In the genomic region with DNA sequence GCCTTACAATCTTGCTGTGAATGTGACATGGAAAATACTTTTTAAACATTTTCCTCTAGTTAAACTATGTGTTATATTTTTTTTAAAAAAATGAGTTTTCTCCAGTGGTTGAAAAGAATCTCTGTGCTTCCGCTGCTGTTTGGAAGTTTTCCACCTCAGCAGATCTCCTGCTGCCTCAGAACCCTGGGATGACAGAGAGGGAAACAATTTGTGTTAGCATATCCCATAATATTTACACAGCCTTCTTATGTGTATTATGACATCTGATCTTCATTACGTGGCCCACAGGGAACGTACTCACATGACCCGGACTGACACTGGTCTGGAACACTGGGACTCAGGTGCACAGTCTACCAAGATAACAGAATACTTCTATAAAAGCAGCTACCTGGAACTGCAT, we compare ENCODE assay signal across 26 mouse cellular contexts.
DNase-seq lines count a peak whose midpoint lies in the region; ATAC-seq lines count a peak whose summit lies in the region.
"Had no signal": no experiment of that assay in that cellular context is flagged by ENCODE, and none has a peak within 500 bp of the region (broad histone marks: within the 10 kb centered on the region; RNA-seq: fewer than 3 reads in every experiment).

No protein-coding gene starts in this region.

- no peaks in the 10 kb centered on the region for H3K9me3 ChIP-seq in limb, embryonic 15.5 days
- no peaks in the 10 kb centered on the region for H3K9me3 ChIP-seq in limb, embryonic 10.5 days (replicated peaks)
- H3K9me3 ChIP-seq: embryonic facial prominence, embryonic 12.5 days; embryonic facial prominence, embryonic 15.5 days; forebrain, embryonic 10.5 days; forebrain, embryonic 12.5 days; G1E had no signal

- no peaks in the 10 kb centered on the region for H3K27me3 ChIP-seq in limb, embryonic 15.5 days
- peaks cover 12% of the 10 kb centered on the region; the same call in 1 of the 2 replicates for H3K27me3 ChIP-seq in limb, embryonic 10.5 days (ENCODE audit: low read depth, poor library complexity, severe bottlenecking)
- H3K27me3 ChIP-seq: CH12.LX; embryonic facial prominence, embryonic 12.5 days; embryonic facial prominence, embryonic 15.5 days had no signal

- H3K9ac ChIP-seq in limb, embryonic 15.5 days, result no peak overlapping the region
- H3K9ac ChIP-seq: embryonic facial prominence, embryonic 12.5 days; embryonic facial prominence, embryonic 15.5 days; forebrain, embryonic 12.5 days had no signal

- H3K4me3 ChIP-seq in limb, embryonic 15.5 days, result no peak overlapping the region
- H3K4me3 ChIP-seq in limb, embryonic 10.5 days, result no peak overlapping the region
- H3K4me3 ChIP-seq: embryonic facial prominence, embryonic 12.5 days; embryonic facial prominence, embryonic 15.5 days; forebrain, embryonic 10.5 days; forebrain, embryonic 12.5 days had no signal

- no peak overlapping the region for H3K4me2 ChIP-seq in limb, embryonic 15.5 days
- H3K4me2 ChIP-seq: embryonic facial prominence, embryonic 12.5 days; embryonic facial prominence, embryonic 15.5 days; forebrain, embryonic 12.5 days had no signal

- peak overlapping the region; percentile 44; the same call in 1 of the 2 replicates for H3K27ac ChIP-seq in limb, embryonic 15.5 days
- H3K27ac ChIP-seq in limb, embryonic 10.5 days, result no peak overlapping the region
- H3K27ac ChIP-seq: embryonic facial prominence, embryonic 12.5 days; embryonic facial prominence, embryonic 15.5 days; forebrain, embryonic 10.5 days; forebrain, embryonic 12.5 days had no signal

- ATAC-seq in limb, embryonic 15.5 days (ENCODE audit: insufficient number of reproducible peaks, low FRiP score, low TSS enrichment, low read depth), result no peak
- ATAC-seq: CD4-positive, CD25-positive, alpha-beta regulatory T cell, adult 4 months; forebrain, embryonic 14.5 days; forebrain, embryonic 16.5 days had no signal

- WGBS in limb, embryonic 15.5 days, result 54% methylated on average over 4 of the region's 4 CpGs
- 89% methylated on average over 4 of the region's 4 CpGs for WGBS in limb, embryonic 10.5 days

- H3K4me1 ChIP-seq in limb, embryonic 15.5 days, result peaks cover 29% of the 10 kb centered on the region; the same call in 1 of the 2 replicates
- H3K4me1 ChIP-seq in limb, embryonic 10.5 days, result peaks cover 13% of the 10 kb centered on the region

- DNase-seq in limb, embryonic 10.5 days (ENCODE audit: low spot score), result no peak
- peak; percentile 64 for DNase-seq in NIH3T3 (ENCODE audit: low read depth)
- DNase-seq in fibroblast of lung, adult 2 months (ENCODE audit: low read depth), result peak; percentile 54
- DNase-seq in thymus, postnatal 25 days, result no peak
- DNase-seq in spleen, adult 18-20 months, result no peak
- DNase-seq: adrenal gland, adult 2 months; adrenal gland, postnatal 10 days; adrenal gland, postnatal 25 days; B cell, adult 2 months; cerebellum, adult 11 months; cerebellum, adult 18-20 months; cerebellum, adult 8-10 months; cerebellum, adult 9-11 months; cerebellum, postnatal 14 days; cerebellum, postnatal 36 days; embryo, embryonic 11 days had no signal

- no peaks in the 10 kb centered on the region for H3K36me3 ChIP-seq in limb, embryonic 15.5 days
- no peaks in the 10 kb centered on the region for H3K36me3 ChIP-seq in limb, embryonic 10.5 days
- H3K36me3 ChIP-seq: embryonic facial prominence, embryonic 12.5 days; embryonic facial prominence, embryonic 15.5 days; forebrain, embryonic 10.5 days; forebrain, embryonic 12.5 days; G1E had no signal

Comparison
In these comparisons a context has a peak if more than half of its experiments do, and no peak if none do; other contexts are left out.
1. DNase-seq: peak in NIH3T3 (single experiment) and fibroblast of lung, adult 2 months (single experiment); none in limb, embryonic 10.5 days (single experiment), thymus, postnatal 25 days (single experiment) and spleen, adult 18-20 months (0 of 2).